Mouse (Mus musculus) midbrain, embryonic 14.5 days (tissue): ENCODE data around the gene Tk1. TPM values are rescaled to one million over a fixed set of nuclear protein-coding genes. Genes with fewer than 3 reads are reported as not detected.
A peak's percentile ranks its signal among the peaks of the same experiment; 100 is the strongest.

ENCODE experiments used
- ATAC-seq: fragments of 200-750 bp; cut with Nextera tagmentation; 2 replicates; pipeline ENCODE4 v1.8.0; 2017; ENCODE audit warnings: moderate number of reproducible peaks, moderate library complexity; ENCODE audit not compliant: low FRiP score, low TSS enrichment
- DNase-seq: peaks from one replicate; pipeline ENCODE4 v3.0.0-alpha.2; 2015
- H3K27ac ChIP-seq: fragments of 300-500 bp; sonication (generic); replicated peaks from 2 replicates; pipeline ENCODE4 v1.5.1; 2014; ENCODE audit warnings: mild to moderate bottlenecking, low read depth, low read length, moderate library complexity
- H3K27me3 ChIP-seq: fragments of 300-500 bp; sonication (generic); 2 replicates; pipeline ENCODE4 v1.6.1; 2014; ENCODE audit warnings: low read length, control low read depth, mixed read lengths; ENCODE audit not compliant: control insufficient read depth, insufficient read depth
- H3K36me3 ChIP-seq: fragments of 300-500 bp; sonication (generic); 2 replicates; pipeline ENCODE4 v1.6.1; 2014; ENCODE audit warnings: low read length, control low read depth; ENCODE audit not compliant: control insufficient read depth, insufficient read depth
- H3K4me1 ChIP-seq: fragments of 300-500 bp; sonication (generic); 2 replicates; pipeline ENCODE4 v1.6.1; 2014; ENCODE audit warnings: mild to moderate bottlenecking, antibody characterized with exemption, low read length, control low read depth; ENCODE audit not compliant: control insufficient read depth, insufficient read depth
- H3K4me2 ChIP-seq: fragments of 300-500 bp; sonication (generic); 2 replicates; pipeline ENCODE4 v1.6.1; 2014; ENCODE audit warnings: mild to moderate bottlenecking, low read length, moderate library complexity
- H3K4me3 ChIP-seq: fragments of 300-500 bp; sonication (generic); replicated peaks from 2 replicates; pipeline ENCODE4 v1.5.1; 2014; ENCODE audit warnings: low read depth, low read length
- H3K9ac ChIP-seq: fragments of 300-500 bp; sonication (generic); replicated peaks from 2 replicates; pipeline ENCODE4 v1.6.1; 2014; ENCODE audit warnings: mild to moderate bottlenecking, low read length, moderate library complexity
- H3K9me3 ChIP-seq: fragments of 300-500 bp; sonication (generic); 2 replicates; pipeline ENCODE4 v1.6.1; 2016; ENCODE audit warnings: low read length, control low read depth, mixed read lengths; ENCODE audit not compliant: control insufficient read depth
- WGBS: fragments of 180-500 bp; shearing (Covaris S2); extraction: QIAGEN DNeasy Blood & Tissue Kit; methylation state at CpG from one replicate; pipeline ENCODE4 v1.1.7; 2014; 5-methylcytosine and 5-hydroxymethylcytosine counted together
- polyA plus RNA-seq: library from polyadenylated mRNA; unstranded; fragments of >200 nt; fragmentation: Nextera tagmentation; extraction: Ambion mirVana; gene quantifications from 2 replicates; pipeline ENCODE4 v1.2.1, GENCODE M21; 2014

Gene Tk1
- polyA plus RNA-seq, 1 experiment from 2014 or later: 18.0 TPM

- H3K27me3 ChIP-seq: peaks cover 4% of the 10 kb centered on the region; the same call in 1 of the 2 replicates
- no peaks in the 10 kb centered on the region for H3K36me3 ChIP-seq
- H3K9me3 ChIP-seq: no peaks in the 10 kb centered on the region
- ATAC-seq (no peak; the same call in 1 of the 2 replicates), DNase-seq (peak; percentile 75)
- peak overlapping the region; percentile 71 for H3K27ac ChIP-seq
- 9% methylated on average over 6 of the region's 6 CpGs for WGBS
- H3K9ac ChIP-seq: 0 out of 2 replicates have a peak overlapping the region, but pooled peaks have one; percentile 20
- H3K4me3 ChIP-seq: no peak overlapping the region
- H3K4me1 ChIP-seq: peaks cover 14% of the 10 kb centered on the region
- H3K4me2 ChIP-seq: no peak overlapping the region
Observed at GRCm38 (mm10) chr11:117865988-117866387, 40.1 kb upstream of the Tk1 start.

GRCm38 (mm10) chr11:117864805-117865204 is 38.9 kb upstream of the Tk1 start:
- no peak overlapping the region for H3K9ac ChIP-seq
- DNase-seq: no peak
- 80% methylated on average over 2 of the region's 2 CpGs for WGBS
- ATAC-seq: no peak
- H3K27me3 ChIP-seq: peaks cover 11% of the 10 kb centered on the region; the same call in 1 of the 2 replicates
- H3K4me3 ChIP-seq: no peak overlapping the region
- no peaks in the 10 kb centered on the region for H3K9me3 ChIP-seq
- H3K27ac ChIP-seq: no peak overlapping the region
- no peaks in the 10 kb centered on the region for H3K36me3 ChIP-seq
- H3K4me2 ChIP-seq: no peak overlapping the region
- H3K4me1 ChIP-seq: peaks cover 14% of the 10 kb centered on the region

GRCm38 (mm10) chr11:117863174-117863856 is 37.4 kb upstream of the Tk1 start:
- no peak overlapping the region for H3K4me2 ChIP-seq
- no peak for ATAC-seq
- 22% methylated on average over 11 of the region's 11 CpGs for WGBS
- no peak overlapping the region for H3K27ac ChIP-seq
- peaks cover 14% of the 10 kb centered on the region for H3K4me1 ChIP-seq
- DNase-seq: no peak
- no peak overlapping the region for H3K4me3 ChIP-seq
- H3K9me3 ChIP-seq: no peaks in the 10 kb centered on the region
- peaks cover 11% of the 10 kb centered on the region; the same call in 1 of the 2 replicates for H3K27me3 ChIP-seq
- H3K9ac ChIP-seq: no peak overlapping the region
- H3K36me3 ChIP-seq: no peaks in the 10 kb centered on the region

- DNase-seq: no peak
- H3K27ac ChIP-seq: no peak within 1 kb of the TSS
Observed at GRCm38 (mm10) chr11:117860601-117861000, 34.7 kb upstream of the Tk1 start, which contains the start of gene Tmem235. Gene Tmem235, plus strand, starts transcription at chr11:117860752.

DNA sequence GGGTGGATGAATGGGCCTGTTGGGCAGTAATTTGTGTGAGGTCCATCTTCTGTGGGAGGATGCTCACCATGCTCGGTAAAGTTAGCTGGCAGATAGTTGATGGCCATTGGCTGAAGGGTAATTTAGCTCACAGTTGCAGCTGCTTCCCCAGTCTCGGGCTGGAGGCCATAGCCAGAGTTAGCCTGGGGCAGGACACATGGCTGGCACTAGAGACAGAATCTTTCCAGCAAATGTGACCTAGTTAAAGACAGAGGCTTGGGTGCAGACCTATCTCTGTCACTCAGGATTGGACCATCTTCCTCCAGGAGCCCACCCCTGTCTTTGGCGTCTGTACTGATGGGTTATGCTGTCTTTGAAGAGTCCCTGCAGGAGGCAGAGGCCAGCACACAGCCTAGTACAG is 32.5 kb upstream of the Tk1 start:
- Histone ChIP-seq H3K9ac (no peak overlapping the region), H3K4me3 (no peak overlapping the region), H3K4me1 (0 out of 2 replicates have a peak, but pooled peaks cover 2% of the 10 kb centered on the region), H3K27me3 (peaks cover 11% of the 10 kb centered on the region; the same call in 1 of the 2 replicates), H3K4me2 (no peak overlapping the region), H3K9me3 (no peaks in the 10 kb centered on the region), H3K27ac (no peak overlapping the region), H3K36me3 (0 out of 2 replicates have a peak, but pooled peaks cover 3% of the 10 kb centered on the region)
- ATAC-seq: no peak
- WGBS: 63% methylated on average over 3 of the region's 3 CpGs
- no peak for DNase-seq

More at GRCm38 (mm10) chr11:117860601-117861000, 34.7 kb upstream of the Tk1 start, which contains the start of gene Tmem235:
- no peak within 1 kb of the TSS for H3K9ac ChIP-seq
- H3K4me2 ChIP-seq: peak within 1 kb of the TSS; percentile 15; the same call in 1 of the 2 replicates
- H3K4me3 ChIP-seq: no peak within 1 kb of the TSS
- WGBS: 4% methylated on average over 23 of the region's 23 CpGs
- no peak for ATAC-seq
- H3K4me1 ChIP-seq: peaks cover 4% of the 10 kb centered on the region; the same call in 1 of the 2 replicates
- H3K27me3 ChIP-seq: peaks cover 11% of the 10 kb centered on the region; the same call in 1 of the 2 replicates
- H3K9me3 ChIP-seq: no peaks in the 10 kb centered on the region
- 0 out of 2 replicates have a peak, but pooled peaks cover 3% of the 10 kb centered on the region for H3K36me3 ChIP-seq

GRCm38 (mm10) chr11:117857462-117857861 is 31.6 kb upstream of the Tk1 start:
- no peak overlapping the region for H3K27ac ChIP-seq
- ATAC-seq: no peak
- DNase-seq: no peak
- 0 out of 2 replicates have a peak, but pooled peaks cover 3% of the 10 kb centered on the region for H3K36me3 ChIP-seq
- WGBS: 92% methylated on average over 10 of the region's 10 CpGs
- H3K4me2 ChIP-seq: no peak overlapping the region
- H3K4me1 ChIP-seq: no peaks in the 10 kb centered on the region
- H3K4me3 ChIP-seq: no peak overlapping the region
- no peak overlapping the region for H3K9ac ChIP-seq
- H3K27me3 ChIP-seq: peaks cover 11% of the 10 kb centered on the region; the same call in 1 of the 2 replicates
- no peaks in the 10 kb centered on the region for H3K9me3 ChIP-seq

- Histone ChIP-seq H3K27me3 (peaks cover 7% of the 10 kb centered on the region; the same call in 1 of the 2 replicates), H3K27ac (no peak overlapping the region), H3K4me3 (no peak overlapping the region), H3K9ac (no peak overlapping the region), H3K4me1 (no peaks in the 10 kb centered on the region), H3K9me3 (no peaks in the 10 kb centered on the region), H3K4me2 (no peak overlapping the region), H3K36me3 (0 out of 2 replicates have a peak, but pooled peaks cover 3% of the 10 kb centered on the region)
- no peak for DNase-seq
- ATAC-seq: no peak
- WGBS: 93% methylated on average over 1 of the region's 1 CpGs
Observed at GRCm38 (mm10) chr11:117855975-117856374, 30.1 kb upstream of the Tk1 start.

DNA sequence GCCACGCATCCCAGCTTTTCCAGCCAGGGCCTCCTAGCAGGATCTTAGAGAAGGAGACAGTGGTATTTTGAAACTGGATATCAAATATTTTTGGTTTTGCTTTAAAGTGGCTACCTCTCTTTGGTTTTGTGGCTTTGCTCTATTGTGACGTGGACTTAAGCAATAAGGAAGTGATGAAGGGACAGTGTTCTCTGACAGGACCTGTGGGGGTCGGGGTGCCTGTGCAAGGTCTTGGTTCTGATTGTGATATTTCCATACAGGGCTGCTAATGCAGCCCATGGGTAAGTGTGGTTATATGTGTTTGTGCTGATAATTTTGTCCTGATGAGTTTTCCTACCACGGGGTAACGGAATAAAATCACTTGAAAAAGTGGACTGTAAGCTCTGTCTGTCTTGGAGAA is 29.5 kb upstream of the Tk1 start:
- no peak overlapping the region for H3K4me3 ChIP-seq
- H3K27ac ChIP-seq: no peak overlapping the region
- H3K9ac ChIP-seq: no peak overlapping the region
- H3K4me2 ChIP-seq: no peak overlapping the region
- DNase-seq (no peak), ATAC-seq (no peak)
- H3K27me3 ChIP-seq: 0 out of 2 replicates have a peak, but pooled peaks cover 5% of the 10 kb centered on the region
- no peaks in the 10 kb centered on the region for H3K4me1 ChIP-seq
- H3K36me3 ChIP-seq: 0 out of 2 replicates have a peak, but pooled peaks cover 3% of the 10 kb centered on the region
- WGBS: 97% methylated on average over 5 of the region's 5 CpGs
- H3K9me3 ChIP-seq: no peaks in the 10 kb centered on the region
